Mouse (Mus musculus): ENCODE results near the gene Zfp664. TPM values are rescaled to one million over a fixed set of nuclear protein-coding genes. Genes with fewer than 3 reads are reported as not detected.

The Zfp664 gene
- total and polyA plus RNA-seq, 2 experiments from 2014 or later, result 27.6 to 52.7 TPM

DNA sequence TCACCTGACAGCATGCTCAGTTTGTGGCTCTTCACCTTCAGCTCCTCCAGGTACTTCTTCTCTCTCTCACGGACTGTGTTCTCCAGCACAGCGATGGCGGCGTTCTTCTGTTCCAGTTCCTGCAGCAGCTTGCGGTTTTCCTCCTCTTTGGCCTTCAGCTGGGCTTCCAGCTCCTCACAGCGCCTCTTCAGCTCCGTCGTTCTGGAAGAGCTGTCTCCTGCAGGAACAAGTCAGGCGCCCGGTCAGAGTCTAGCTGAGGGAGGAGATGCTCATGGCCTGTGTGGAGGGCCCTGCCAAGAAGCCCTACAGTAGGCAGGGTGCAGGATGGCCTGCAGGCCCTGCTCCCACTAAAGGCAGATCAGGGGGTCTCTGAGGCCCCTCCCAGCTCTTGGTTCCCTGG is 26.4 kb upstream of the Zfp664 start:
- peaks cover 60% of the 10 kb centered on the region for H3K36me3 ChIP-seq (ENCODE audit: insufficient read depth)
- no peak for TF ChIP-seq CTCF (IDR thresholded peaks at IDR 0.05; ENCODE audit: low read depth)
- H3K9ac ChIP-seq, result no peak overlapping the region
- H3K9me3 ChIP-seq (ENCODE audit: low read length), result no peaks in the 10 kb centered on the region
- 95% methylated on average over 10 of the region's 10 CpGs for WGBS
- H3K4me1 ChIP-seq (ENCODE audit: insufficient read depth), result no peaks in the 10 kb centered on the region
- no peak overlapping the region for H3K4me3 ChIP-seq (ENCODE audit: low read depth, low read length)
- H3K27me3 ChIP-seq (ENCODE audit: insufficient read depth, low read length), result no peaks in the 10 kb centered on the region
- no peak for DNase-seq
- H3K27ac ChIP-seq (ENCODE audit: low read depth, low read length), result no peak overlapping the region
- no peak overlapping the region for H3K4me2 ChIP-seq (ENCODE audit: low read depth)
- ATAC-seq, result no peak

DNA sequence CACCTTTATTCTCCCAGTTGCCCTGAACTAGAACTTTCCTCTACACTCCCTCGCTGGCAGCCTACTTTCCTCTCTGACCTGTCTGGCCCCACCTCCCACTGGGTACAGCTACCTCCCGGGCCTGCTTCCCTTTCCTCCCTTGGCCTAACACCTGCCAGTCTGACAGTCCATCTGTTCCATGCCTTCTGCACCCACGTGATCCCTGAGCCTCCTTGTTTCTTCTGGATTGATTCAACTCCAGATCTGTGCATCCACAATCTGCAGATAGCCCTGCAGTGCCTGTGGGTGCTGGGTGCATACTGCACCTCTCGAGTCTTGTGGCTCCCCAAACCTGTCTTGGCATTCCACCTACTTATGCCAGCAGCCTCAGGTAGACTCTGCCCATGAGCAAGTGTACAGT is 25.9 kb upstream of the Zfp664 start:
- Histone ChIP-seq H3K9ac (no peak overlapping the region), H3K36me3 (ENCODE audit: insufficient read depth) (peaks cover 60% of the 10 kb centered on the region)
- no peak for ATAC-seq

DNA sequence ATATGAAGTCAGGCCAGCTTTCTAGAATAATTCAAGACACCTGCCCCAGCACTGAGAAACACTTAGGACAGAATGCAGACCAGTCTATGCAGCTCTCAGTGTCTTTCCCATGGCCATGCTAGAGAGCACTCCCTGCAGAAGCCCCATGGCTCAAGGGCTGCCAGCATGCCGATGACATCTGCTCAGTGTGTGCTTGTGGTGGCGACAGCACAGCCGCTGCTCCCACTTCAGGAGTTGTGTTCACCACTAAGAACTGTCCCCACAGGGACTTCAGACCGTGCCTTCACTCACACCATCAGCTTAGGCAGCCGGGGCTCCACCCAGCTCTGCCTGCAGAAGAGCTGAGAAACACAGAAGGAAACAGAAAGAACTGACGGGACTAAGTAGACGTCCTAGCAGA is 22.3 kb upstream of the Zfp664 start:
- WGBS, result 53% methylated on average over 7 of the region's 7 CpGs
- no peaks in the 10 kb centered on the region for H3K27me3 ChIP-seq (ENCODE audit: insufficient read depth, low read length)
- no peaks in the 10 kb centered on the region for H3K4me1 ChIP-seq (ENCODE audit: insufficient read depth)
- no peak overlapping the region for H3K4me2 ChIP-seq (ENCODE audit: low read depth)
- H3K27ac ChIP-seq (ENCODE audit: low read depth, low read length), result no peak overlapping the region
- H3K9ac ChIP-seq, result no peak overlapping the region
- ATAC-seq, result peak; percentile 34; the same call in 1 of the 2 replicates
- no peaks in the 10 kb centered on the region for H3K9me3 ChIP-seq (ENCODE audit: low read length)
- no peak for TF ChIP-seq CTCF (IDR thresholded peaks at IDR 0.05; ENCODE audit: low read depth)
- no peak for DNase-seq
- no peak overlapping the region for H3K4me3 ChIP-seq (ENCODE audit: low read depth, low read length)
- H3K36me3 ChIP-seq (ENCODE audit: insufficient read depth), result peaks cover 36% of the 10 kb centered on the region

More for the DNA sequence above, 25.9 kb upstream of the Zfp664 start:
- Histone ChIP-seq H3K4me3 (ENCODE audit: low read depth, low read length) (no peak overlapping the region), H3K27ac (ENCODE audit: low read depth, low read length) (no peak overlapping the region), H3K4me2 (ENCODE audit: low read depth) (no peak overlapping the region), H3K9me3 (ENCODE audit: low read length) (no peaks in the 10 kb centered on the region), H3K4me1 (ENCODE audit: insufficient read depth) (no peaks in the 10 kb centered on the region), H3K27me3 (ENCODE audit: insufficient read depth, low read length) (no peaks in the 10 kb centered on the region)
- no peak for TF ChIP-seq CTCF (IDR thresholded peaks at IDR 0.05; ENCODE audit: low read depth)
- 61% methylated on average over 4 of the region's 4 CpGs for WGBS
- no peak for DNase-seq

DNA sequence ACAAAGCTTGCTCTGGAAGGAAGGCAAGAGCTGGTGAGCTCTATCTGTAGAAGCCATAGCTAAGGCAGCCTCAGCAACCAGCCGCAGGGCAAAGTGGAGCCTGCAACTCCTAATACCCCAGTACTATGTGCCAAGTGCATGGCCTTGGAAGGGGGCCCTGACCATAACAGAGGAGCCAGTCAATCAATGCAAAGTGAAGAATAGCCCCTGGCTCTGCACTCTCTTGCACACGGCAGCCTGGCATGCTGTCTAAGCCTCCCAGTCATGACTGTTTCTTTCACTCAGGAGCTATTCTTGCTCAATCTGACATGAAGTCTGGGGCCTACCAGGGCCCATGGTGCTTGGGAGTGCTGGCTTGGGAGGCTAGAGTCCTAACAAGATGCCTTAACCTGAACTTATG is 21.8 kb upstream of the Zfp664 start:
- ATAC-seq (peak; percentile 86), DNase-seq (peak; percentile 59)
- Histone ChIP-seq H3K27ac (ENCODE audit: low read depth, low read length) (0 out of 2 replicates have a peak overlapping the region, but pooled peaks have one; percentile 2), H3K4me3 (ENCODE audit: low read depth, low read length) (no peak overlapping the region), H3K27me3 (ENCODE audit: insufficient read depth, low read length) (no peaks in the 10 kb centered on the region), H3K4me1 (ENCODE audit: insufficient read depth) (no peaks in the 10 kb centered on the region), H3K4me2 (ENCODE audit: low read depth) (no peak overlapping the region), H3K36me3 (ENCODE audit: insufficient read depth) (peaks cover 31% of the 10 kb centered on the region), H3K9ac (no peak overlapping the region), H3K9me3 (ENCODE audit: low read length) (no peaks in the 10 kb centered on the region)
- TF ChIP-seq CTCF (IDR thresholded peaks at IDR 0.05; ENCODE audit: low read depth), result no peak
- 35% methylated on average over 2 of the region's 2 CpGs for WGBS

DNA sequence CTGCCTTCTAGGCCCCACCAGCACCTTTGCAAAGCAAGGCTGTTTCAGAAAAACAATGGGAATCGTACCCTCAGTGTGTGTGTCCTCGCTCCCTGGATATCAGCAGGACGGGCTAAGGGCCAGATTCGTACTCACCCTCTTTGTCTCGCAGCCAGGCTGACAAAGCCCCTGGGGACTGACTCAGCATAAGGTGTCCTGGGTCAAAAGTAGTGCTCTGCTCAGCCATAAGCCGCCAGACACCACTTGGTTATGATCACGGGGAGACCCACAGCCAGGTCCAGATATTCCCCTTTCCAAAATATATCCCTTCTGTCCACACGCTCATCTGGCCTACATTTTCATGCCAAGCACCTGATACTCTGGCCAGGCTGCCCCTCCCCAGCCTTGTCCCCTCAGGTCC is 19.1 kb upstream of the Zfp664 start:
- Histone ChIP-seq H3K36me3 (ENCODE audit: insufficient read depth) (peaks cover 7% of the 10 kb centered on the region), H3K9ac (no peak overlapping the region), H3K27ac (ENCODE audit: low read depth, low read length) (no peak overlapping the region), H3K27me3 (ENCODE audit: insufficient read depth, low read length) (no peaks in the 10 kb centered on the region), H3K9me3 (ENCODE audit: low read length) (no peaks in the 10 kb centered on the region), H3K4me3 (ENCODE audit: low read depth, low read length) (no peak overlapping the region), H3K4me2 (ENCODE audit: low read depth) (no peak overlapping the region), H3K4me1 (ENCODE audit: insufficient read depth) (no peaks in the 10 kb centered on the region)
- WGBS, result 65% methylated on average over 8 of the region's 8 CpGs
- TF ChIP-seq CTCF (IDR thresholded peaks at IDR 0.05; ENCODE audit: low read depth), result no peak
- ATAC-seq (no peak), DNase-seq (no peak)

DNA sequence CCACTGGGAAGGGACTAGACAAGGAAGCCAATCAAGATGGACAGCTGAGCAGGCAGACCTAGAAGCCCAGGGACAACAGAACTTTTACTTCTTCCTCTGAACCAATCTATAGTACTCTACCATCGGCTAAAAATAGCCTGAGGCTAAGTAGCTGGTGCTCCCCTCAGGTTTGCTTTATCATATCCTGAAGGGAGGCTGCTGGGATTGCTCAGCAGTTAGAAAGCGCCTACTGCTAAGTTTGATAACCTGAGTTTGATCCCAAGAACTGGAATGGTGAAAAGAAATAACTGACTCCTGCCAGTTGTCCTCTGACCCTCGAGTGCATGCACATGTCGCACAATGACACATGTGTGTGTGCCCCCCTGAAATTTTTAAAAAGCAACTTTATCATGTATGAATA is 17.6 kb upstream of the Zfp664 start:
- DNase-seq (no peak), ATAC-seq (no peak)
- Histone ChIP-seq H3K27me3 (ENCODE audit: insufficient read depth, low read length) (no peaks in the 10 kb centered on the region), H3K4me3 (ENCODE audit: low read depth, low read length) (no peak overlapping the region), H3K9ac (no peak overlapping the region), H3K4me2 (ENCODE audit: low read depth) (no peak overlapping the region), H3K9me3 (ENCODE audit: low read length) (no peaks in the 10 kb centered on the region), H3K4me1 (ENCODE audit: insufficient read depth) (no peaks in the 10 kb centered on the region), H3K36me3 (ENCODE audit: insufficient read depth) (no peaks in the 10 kb centered on the region), H3K27ac (ENCODE audit: low read depth, low read length) (no peak overlapping the region)
- 81% methylated on average over 4 of the region's 4 CpGs for WGBS
- no peak for TF ChIP-seq CTCF (IDR thresholded peaks at IDR 0.05; ENCODE audit: low read depth)

DNA sequence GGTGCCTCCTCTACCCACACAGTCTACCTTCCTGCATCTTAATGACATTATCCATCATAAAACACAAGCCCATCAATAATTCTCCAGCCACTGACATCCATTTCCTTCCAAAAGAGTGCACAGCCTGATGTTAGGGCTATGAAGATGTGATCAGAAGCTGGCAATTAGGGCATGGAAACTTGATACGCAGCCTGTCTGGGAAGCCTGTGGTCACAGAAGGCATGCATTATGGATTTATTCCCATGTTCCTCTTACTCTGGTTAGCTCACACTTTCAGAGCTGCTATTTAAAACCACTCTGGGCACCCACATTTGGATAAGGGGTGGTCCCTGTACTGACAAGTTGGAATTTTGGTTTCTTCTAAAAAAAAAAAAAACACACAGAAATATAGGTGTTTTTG is 15.5 kb upstream of the Zfp664 start:
- no peaks in the 10 kb centered on the region for H3K4me1 ChIP-seq (ENCODE audit: insufficient read depth)
- DNase-seq (no peak), ATAC-seq (no peak)
- H3K4me3 ChIP-seq (ENCODE audit: low read depth, low read length), result no peak overlapping the region
- no peaks in the 10 kb centered on the region for H3K9me3 ChIP-seq (ENCODE audit: low read length)
- WGBS, result 84% methylated on average over 1 of the region's 1 CpGs
- no peak overlapping the region for H3K27ac ChIP-seq (ENCODE audit: low read depth, low read length)
- no peaks in the 10 kb centered on the region for H3K36me3 ChIP-seq (ENCODE audit: insufficient read depth)
- TF ChIP-seq CTCF (IDR thresholded peaks at IDR 0.05; ENCODE audit: low read depth), result no peak
- no peak overlapping the region for H3K9ac ChIP-seq
- H3K27me3 ChIP-seq (ENCODE audit: insufficient read depth, low read length), result no peaks in the 10 kb centered on the region
- H3K4me2 ChIP-seq (ENCODE audit: low read depth), result no peak overlapping the region

DNA sequence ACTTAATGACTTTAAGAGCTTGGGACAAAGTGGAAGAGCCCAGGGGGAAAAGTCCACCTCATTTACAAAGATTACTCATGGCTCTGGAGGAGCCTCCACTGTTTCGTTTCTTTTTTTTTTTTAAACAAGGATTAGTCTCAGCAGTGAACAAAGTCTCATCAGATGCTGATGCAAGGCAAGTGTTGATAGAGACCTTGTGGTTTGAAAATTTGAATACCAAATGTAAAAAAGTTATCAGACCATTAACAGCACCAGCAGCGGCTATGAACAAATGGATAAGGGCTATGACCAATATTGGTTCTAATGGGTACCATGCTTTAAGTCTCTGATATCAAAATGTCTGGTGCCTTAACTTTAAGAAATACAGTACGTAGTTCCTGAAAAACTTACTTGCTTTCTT is 13.5 kb upstream of the Zfp664 start:
- Histone ChIP-seq H3K27ac (ENCODE audit: low read depth, low read length) (no peak overlapping the region), H3K4me2 (ENCODE audit: low read depth) (no peak overlapping the region), H3K9me3 (ENCODE audit: low read length) (no peaks in the 10 kb centered on the region), H3K27me3 (ENCODE audit: insufficient read depth, low read length) (no peaks in the 10 kb centered on the region), H3K4me1 (ENCODE audit: insufficient read depth) (no peaks in the 10 kb centered on the region), H3K4me3 (ENCODE audit: low read depth, low read length) (no peak overlapping the region), H3K36me3 (ENCODE audit: insufficient read depth) (no peaks in the 10 kb centered on the region), H3K9ac (no peak overlapping the region)
- ATAC-seq (no peak), DNase-seq (no peak)
- TF ChIP-seq CTCF (IDR thresholded peaks at IDR 0.05; ENCODE audit: low read depth), result no peak
- 75% methylated on average over 3 of the region's 3 CpGs for WGBS

All from forebrain, postnatal 0 days (tissue).